Mouse (Mus musculus) retina, adult 2 months (tissue): Measurements from ENCODE around the gene Tbc1d24.

ENCODE experiments used
- DNase-seq: peaks from one replicate; pipeline ENCODE4 v3.0.0-alpha.2; 2012; ENCODE audit warnings: low read depth, low spot score

The Tbc1d24 gene

GRCm38 (mm10) chr17:24173423-24173822 lies 31.9 kb downstream of the Tbc1d24 start:
- peak; percentile 56 for DNase-seq

GRCm38 (mm10) chr17:24171738-24172137 lies 33.6 kb downstream of the Tbc1d24 start:
- no peak for DNase-seq

DNA sequence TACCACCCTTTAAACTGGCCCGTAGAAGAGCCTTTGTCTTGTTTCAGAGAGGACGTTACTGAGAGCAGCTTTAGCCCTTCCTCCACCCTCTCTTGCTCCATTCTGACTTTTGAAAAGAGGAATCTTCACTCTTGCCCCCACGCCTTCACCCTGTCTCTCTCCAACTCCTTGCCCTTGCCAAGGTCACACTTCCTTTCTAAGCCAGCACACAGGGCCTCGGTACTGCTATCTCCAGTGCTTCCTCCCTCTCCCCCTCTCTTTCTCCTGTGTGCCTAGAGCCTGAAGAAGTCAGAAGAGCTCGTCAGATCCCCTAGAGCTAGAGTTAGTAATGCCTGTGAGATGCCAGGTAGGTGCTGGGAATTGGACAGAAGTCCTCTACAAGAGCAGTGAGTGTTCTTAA lies 34.6 kb downstream of the Tbc1d24 start:
- no peak for DNase-seq

DNA sequence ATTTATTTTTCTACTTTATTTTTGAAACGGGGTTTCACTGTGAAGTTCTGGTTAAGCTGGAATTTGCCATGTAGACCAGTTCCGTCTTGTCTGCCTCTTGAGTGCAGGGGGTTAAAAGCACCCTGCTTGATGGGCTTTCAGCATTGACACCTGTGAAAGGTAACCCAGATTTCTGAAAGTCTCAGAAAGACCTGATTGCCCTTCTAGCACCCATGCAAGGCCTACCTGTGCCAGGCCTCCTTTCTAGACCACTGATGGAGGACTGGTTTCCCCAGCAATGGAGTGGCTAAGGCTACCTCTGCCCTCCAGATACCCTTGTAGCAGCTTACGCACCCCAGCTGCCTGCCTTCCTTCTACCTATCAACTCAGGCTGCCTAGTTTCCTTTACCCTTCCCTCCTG lies 35.2 kb downstream of the Tbc1d24 start:
- DNase-seq: no peak

DNA sequence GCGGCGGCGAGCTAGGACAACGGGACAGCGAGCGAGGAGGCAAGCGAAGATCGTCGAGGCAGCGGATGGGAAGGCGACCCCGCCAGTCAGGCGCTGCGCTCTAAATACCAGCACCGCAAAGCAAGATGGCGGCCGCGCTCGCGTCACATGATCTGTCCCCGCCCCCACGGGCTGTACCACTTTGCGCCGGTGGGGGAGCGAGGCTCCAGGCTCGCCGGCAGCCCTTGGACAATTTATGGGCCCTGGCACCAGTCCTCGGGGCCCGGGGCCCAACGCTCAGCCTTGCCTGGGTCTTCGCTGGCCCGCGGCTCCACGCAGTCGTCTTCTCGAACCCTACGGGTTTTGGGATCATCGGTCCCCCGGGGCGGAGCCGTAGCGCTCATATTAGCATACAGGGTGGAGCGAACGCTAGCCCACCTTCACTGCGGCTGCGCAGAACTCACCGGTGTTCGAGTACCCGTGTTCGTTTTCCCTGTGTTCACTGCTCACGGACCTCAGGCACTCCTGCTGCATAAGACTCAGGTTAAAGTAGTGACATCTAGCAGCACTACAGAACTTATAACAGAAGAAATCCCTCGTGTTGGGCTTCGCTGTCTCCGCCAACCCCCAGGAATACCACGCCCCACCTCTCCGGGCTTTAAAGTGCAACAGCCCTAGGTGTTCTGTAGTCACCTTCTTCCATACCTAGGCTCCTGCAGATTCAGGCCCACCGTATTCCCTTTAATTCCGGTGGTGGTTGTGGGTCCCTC lies 35.9 kb downstream of the Tbc1d24 start, which contains the start of gene Atp6v0c:
Atp6v0c (minus strand) TSS at position 386 of the 749 bp plus-strand sequence.
- DNase-seq: peak; percentile 88

- DNase-seq: peak; percentile 44
Observed at GRCm38 (mm10) chr17:24168590-24169277, 36.6 kb downstream of the Tbc1d24 start.

- DNase-seq: no peak
Observed at GRCm38 (mm10) chr17:24167891-24168505, 37.4 kb downstream of the Tbc1d24 start.

DNA sequence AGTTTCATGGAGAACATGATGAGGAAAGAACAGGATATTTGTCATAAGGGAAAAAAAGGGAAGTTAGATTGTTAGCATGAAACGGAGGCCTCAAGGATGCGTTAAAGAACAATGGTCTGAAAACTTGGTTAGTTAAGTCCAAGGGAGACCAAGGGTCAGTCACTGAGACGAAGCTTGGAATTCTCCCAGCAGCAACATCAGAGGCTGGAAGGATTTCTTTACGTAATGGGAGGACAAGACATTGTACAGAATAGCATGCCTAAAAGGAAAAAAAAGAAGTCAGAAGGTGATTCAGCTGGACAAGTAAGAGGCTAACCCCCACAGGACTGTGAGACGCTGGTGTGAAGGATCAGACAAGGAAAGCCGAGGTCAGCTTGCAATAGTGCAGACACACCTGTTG lies 38.2 kb downstream of the Tbc1d24 start:
- DNase-seq: no peak

DNA sequence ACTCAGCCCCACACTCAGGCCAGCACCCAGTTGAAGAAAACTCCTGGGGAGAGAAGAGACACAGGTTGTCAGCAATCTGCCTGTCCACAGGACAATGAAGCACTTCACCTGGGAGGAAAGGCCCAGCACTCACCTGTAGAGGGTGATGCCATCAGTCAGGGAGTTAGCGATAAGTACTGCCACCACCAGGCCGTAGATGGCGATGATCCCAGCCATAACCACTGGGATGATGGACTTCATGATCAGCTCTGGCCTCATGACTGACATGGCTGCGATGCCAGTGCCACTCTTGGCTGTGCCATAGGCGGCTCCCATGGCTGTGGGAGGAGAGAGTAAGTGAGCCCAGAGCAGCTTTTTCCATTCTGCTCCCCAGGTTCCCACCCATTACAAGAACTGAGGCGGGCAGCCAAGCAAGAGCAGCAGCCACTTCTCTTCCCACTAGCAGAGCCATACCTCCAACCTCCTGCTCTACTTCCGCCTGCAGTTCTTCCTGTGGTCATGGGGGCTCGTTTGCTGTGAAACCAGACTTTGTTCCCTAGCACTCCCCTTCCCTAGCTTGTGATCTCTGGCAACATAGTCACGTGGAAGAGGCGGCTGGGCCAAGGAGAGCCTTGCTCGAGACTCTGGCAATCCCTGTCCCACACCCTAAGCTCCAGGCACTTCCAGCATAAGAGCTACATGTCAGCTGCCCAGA lies 40.6 kb downstream of the Tbc1d24 start:
- DNase-seq: no peak

GRCm38 (mm10) chr17:24163176-24163962 lies 42.0 kb downstream of the Tbc1d24 start, which contains the start of gene Amdhd2:
Gene Amdhd2 (minus strand): TSS chr17:24163766.
- peak; percentile 91 for DNase-seq

- DNase-seq: no peak
Observed at GRCm38 (mm10) chr17:24162584-24163175, 42.7 kb downstream of the Tbc1d24 start.

- DNase-seq: no peak
Observed at GRCm38 (mm10) chr17:24161466-24161865, 43.9 kb downstream of the Tbc1d24 start.

- no peak for DNase-seq
Observed at GRCm38 (mm10) chr17:24157526-24157925, 47.8 kb downstream of the Tbc1d24 start.

- DNase-seq: no peak
Observed at GRCm38 (mm10) chr17:24157121-24157520, 48.2 kb downstream of the Tbc1d24 start.

DNA sequence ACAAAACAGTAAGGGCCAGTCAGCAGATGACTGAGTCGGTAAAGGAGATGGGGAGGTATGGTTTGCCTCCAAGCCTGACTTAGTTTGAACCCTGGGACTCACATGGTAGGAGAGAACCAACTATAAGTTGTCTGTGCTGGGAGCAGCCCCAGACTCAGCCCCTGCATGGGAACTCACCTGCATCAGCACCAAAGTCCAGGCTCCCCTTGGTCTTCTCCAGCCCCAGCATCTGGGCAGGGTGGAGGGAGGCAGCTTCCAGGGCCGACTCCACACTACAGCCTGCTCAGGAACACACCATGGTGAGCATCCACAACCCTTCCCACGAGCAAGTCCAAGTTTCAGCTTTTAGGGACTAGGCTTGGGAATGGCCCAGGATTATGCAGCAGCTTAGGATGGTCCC lies 49.0 kb downstream of the Tbc1d24 start:
- no peak for DNase-seq

DNA sequence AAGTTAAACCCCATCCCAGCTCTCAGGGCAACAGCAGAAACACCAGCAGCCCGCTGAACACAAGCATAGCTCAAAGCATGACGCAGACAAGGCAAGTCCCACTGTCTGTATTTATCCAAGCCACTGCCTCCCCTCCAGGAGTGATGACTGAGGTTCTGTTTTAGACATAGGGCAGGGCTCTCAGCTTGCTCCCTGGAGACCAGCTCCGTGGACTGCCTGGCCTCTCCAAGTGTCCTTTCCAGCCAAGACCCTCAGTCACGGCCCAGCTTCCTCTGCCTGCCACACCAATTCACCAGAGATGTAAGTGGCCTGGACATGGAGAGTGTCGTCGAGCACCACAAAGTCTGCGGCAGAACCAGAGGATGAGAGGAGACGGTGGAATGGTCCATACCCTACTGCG lies 49.6 kb downstream of the Tbc1d24 start:
- DNase-seq: no peak

GRCm38 (mm10) chr17:24154463-24154862 lies 50.9 kb downstream of the Tbc1d24 start:
- DNase-seq: no peak

DNA sequence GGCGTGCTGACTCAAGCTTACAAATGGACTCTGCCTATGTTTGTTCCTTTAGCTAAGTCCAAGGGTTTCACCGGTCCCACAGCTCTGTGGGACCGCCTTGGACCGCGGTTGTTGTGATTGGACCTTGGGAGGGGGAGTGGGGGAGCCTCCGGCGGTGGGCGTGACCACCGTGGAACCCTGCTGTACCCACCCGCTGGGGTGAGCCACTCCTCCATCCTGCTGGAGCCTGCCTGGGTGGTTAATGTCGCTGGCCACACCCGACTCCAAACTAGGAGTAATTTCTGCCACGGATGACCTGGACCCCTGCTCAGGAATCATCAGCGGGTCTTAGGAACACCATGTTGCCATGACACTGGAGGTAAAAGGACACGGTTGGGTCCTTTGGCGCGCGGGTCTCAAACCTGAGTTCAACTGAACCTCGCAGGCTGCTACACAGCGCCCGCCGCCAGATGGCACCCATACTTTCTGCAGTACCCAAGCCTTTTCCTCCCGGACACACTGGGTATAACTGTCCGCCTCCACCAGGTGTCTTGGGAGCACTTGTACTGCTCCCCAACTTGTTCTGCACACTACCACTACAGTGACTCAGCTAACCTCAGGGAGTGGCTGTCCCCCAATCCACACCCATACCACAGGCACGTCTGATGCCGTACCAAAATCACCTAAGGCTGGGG lies 53.3 kb downstream of the Tbc1d24 start:
- DNase-seq: peak; percentile 50

- DNase-seq: no peak
Observed at GRCm38 (mm10) chr17:24151382-24151781, 54.0 kb downstream of the Tbc1d24 start.

DNA sequence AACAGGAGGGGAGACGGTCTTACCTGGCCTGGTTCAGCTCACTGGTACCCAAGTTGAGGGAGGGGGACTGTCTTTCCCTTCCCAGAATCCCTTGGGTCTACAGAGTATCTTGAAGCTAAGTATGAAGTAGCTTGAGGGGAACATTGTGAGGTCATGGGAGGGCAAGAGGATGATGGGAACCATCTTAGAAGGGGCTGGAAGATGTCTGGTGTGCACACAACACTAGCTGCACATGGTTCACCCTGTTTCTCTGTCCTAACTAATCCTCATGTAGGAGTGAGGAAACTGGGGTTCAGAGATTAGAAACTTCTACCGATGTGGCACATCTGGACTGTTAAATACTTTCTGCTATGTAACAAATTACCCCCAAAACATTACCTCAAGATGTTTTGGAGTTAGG lies 54.5 kb downstream of the Tbc1d24 start, which contains the start of gene Pdpk1:
Pdpk1 (minus strand) TSS at position 101 of the 400 bp plus-strand sequence.
- DNase-seq: no peak
